Mouse (Mus musculus) ES-E14 (cell line): ENCODE measurements around the gene Chrm3. TPM values are rescaled to one million over a fixed set of nuclear protein-coding genes. Genes with fewer than 3 reads are reported as not detected.

Experiments used
- DNase-seq: peaks from one replicate; pipeline ENCODE4 v3.0.0-alpha.2; 2013; ENCODE audit warnings: low read depth, low spot score
- H3K27ac ChIP-seq: 2 replicates; pipeline ENCODE4 v1.5.1; 2012; ENCODE audit warnings: low read depth, mild to moderate bottlenecking, low read length, moderate library complexity, mixed read lengths; ENCODE audit not compliant: poor library complexity, insufficient read depth, severe bottlenecking
- H3K36me3 ChIP-seq: 2 replicates; pipeline ENCODE4 v1.6.1; 2012; ENCODE audit warnings: mild to moderate bottlenecking, low read length, moderate library complexity, mixed read lengths; ENCODE audit not compliant: control insufficient read depth, poor library complexity, insufficient read depth, severe bottlenecking
- H3K4me1 ChIP-seq, 2 experiments: fragments of 150-350 bp in 1 of 2; sonication (generic) in 1 of 2; 2 replicates each; pipeline ENCODE4 v1.6.1; 2012; ENCODE audit warnings: low read length in 2 of 2, mild to moderate bottlenecking in 1 of 2, mixed read lengths in 1 of 2; ENCODE audit not compliant: control insufficient read depth in 2 of 2, insufficient read depth in 2 of 2, poor library complexity in 1 of 2
- H3K4me3 ChIP-seq, 2 experiments: fragments of 150-350 bp in 1 of 2; sonication (generic) in 1 of 2; 2 replicates each; pipeline ENCODE4 v1.5.1; 2012; ENCODE audit warnings: low read length in 2 of 2, low read depth in 1 of 2, mild to moderate bottlenecking in 1 of 2, mixed read lengths in 1 of 2; ENCODE audit not compliant: insufficient read depth in 1 of 2, poor library complexity in 1 of 2, severe bottlenecking in 1 of 2
- H3K9ac ChIP-seq: 2 replicates; pipeline ENCODE4 v1.6.1; 2012; ENCODE audit warnings: low read depth, mild to moderate bottlenecking, low read length, mixed read lengths; ENCODE audit not compliant: poor library complexity, insufficient read depth, severe bottlenecking
- H3K9me3 ChIP-seq: fragments of 150-350 bp; sonication (generic); 2 replicates; pipeline ENCODE4 v1.6.1; 2012; ENCODE audit warnings: low read depth, mild to moderate bottlenecking, low read length; ENCODE audit not compliant: control insufficient read depth, insufficient read depth
- CHD2 ChIP-seq: IDR thresholded peaks from 2 replicates; pipeline ENCODE4 v1.6.1; 2014; ENCODE audit warnings: mild to moderate bottlenecking, low read depth, low read length, inconsistent platforms
- HCFC1 ChIP-seq: IDR thresholded peaks from 2 replicates; pipeline ENCODE4 v1.6.1; 2012; ENCODE audit warnings: low read length, inconsistent platforms, borderline replicate concordance; ENCODE audit not compliant: insufficient read depth
- MAFK ChIP-seq: IDR thresholded peaks from 2 replicates; pipeline ENCODE4 v1.6.1; 2014; ENCODE audit warnings: mild to moderate bottlenecking, low read depth, low read length, inconsistent platforms; ENCODE audit not compliant: insufficient read depth
- ZC3H11A ChIP-seq: IDR thresholded peaks from 2 replicates; pipeline ENCODE4 v1.6.1; 2012; ENCODE audit warnings: low read depth, mild to moderate bottlenecking, inconsistent platforms, low read length, borderline replicate concordance
- ZNF384 ChIP-seq: IDR thresholded peaks from 2 replicates; pipeline ENCODE4 v1.6.1; 2012; ENCODE audit warnings: low read depth, low read length, inconsistent platforms
- in situ Hi-C, 2 experiments: fragments of 600-800 bp; cut with MboI; formaldehyde crosslinking; loops; one replicate each; pipeline ENCODE4 v1.15.1; 2025; ENCODE audit warnings: low sequenced_read_pairs in 2 of 2, inconsistent platforms in 1 of 2; ENCODE audit not compliant: unreplicated experiment in 2 of 2
- total RNA-seq: library from RNA; depleted of rRNA; stranded (reverse); fragments of 300-350 nt; gene quantifications from 2 replicates; pipeline ENCODE4 v1.2.3, GENCODE M21; 2012

Gene Chrm3
- total RNA-seq, 1 experiment: 2.7 TPM

GRCm38 (mm10) chr13:9932714-9933113, 427.9 kb downstream of the Chrm3 start:
- Histone ChIP-seq H3K27ac (no peak overlapping the region), H3K4me1 (no peaks in the 10 kb centered on the region), H3K36me3 (no peaks in the 10 kb centered on the region), H3K4me3 (no peak overlapping the region), H3K9ac (no peak overlapping the region), H3K9me3 (no peaks in the 10 kb centered on the region)
- in situ Hi-C loops: no loop called here
- DNase-seq: no peak
- TF ChIP-seq ZC3H11A (no peak), HCFC1 (no peak), ZNF384 (no peak), MAFK (no peak), CHD2 (no peak)

- no peak overlapping the region for H3K4me3 ChIP-seq
- no peaks in the 10 kb centered on the region for H3K4me1 ChIP-seq
- no peak for DNase-seq
- no peaks in the 10 kb centered on the region for H3K9me3 ChIP-seq
- no peak overlapping the region for H3K27ac ChIP-seq
- no peaks in the 10 kb centered on the region for H3K36me3 ChIP-seq
- TF ChIP-seq HCFC1 (no peak), CHD2 (no peak)
- in situ Hi-C loops: no loop called here
- H3K9ac ChIP-seq: no peak overlapping the region
Observed at GRCm38 (mm10) chr13:9930606-9931005, 430.0 kb downstream of the Chrm3 start.

- H3K9ac ChIP-seq: no peak overlapping the region
Observed at GRCm38 (mm10) chr13:9929978-9930377, 430.7 kb downstream of the Chrm3 start.

GRCm38 (mm10) chr13:9921150-9921549, 439.5 kb downstream of the Chrm3 start:
- TF ChIP-seq CHD2: no peak
- TF ChIP-seq ZNF384: no peak
- TF ChIP-seq ZC3H11A: no peak
- TF ChIP-seq HCFC1: no peak
- no peak for TF ChIP-seq MAFK
- DNase-seq: no peak
- H3K36me3 ChIP-seq: no peaks in the 10 kb centered on the region

More at GRCm38 (mm10) chr13:9929978-9930377, 430.7 kb downstream of the Chrm3 start:
- H3K4me1 ChIP-seq: no peaks in the 10 kb centered on the region
- no peak overlapping the region for H3K4me3 ChIP-seq
- peak; percentile 20 for DNase-seq
- H3K9me3 ChIP-seq: no peaks in the 10 kb centered on the region
- in situ Hi-C loops: no loop called here
- H3K36me3 ChIP-seq: no peaks in the 10 kb centered on the region
- TF ChIP-seq ZNF384 (no peak), HCFC1 (no peak), ZC3H11A (no peak), MAFK (no peak), CHD2 (no peak)
- H3K27ac ChIP-seq: no peak overlapping the region

GRCm38 (mm10) chr13:9912697-9913096, 447.9 kb downstream of the Chrm3 start:
- H3K36me3 ChIP-seq: no peaks in the 10 kb centered on the region
- H3K9ac ChIP-seq: no peak overlapping the region
- H3K9me3 ChIP-seq: no peaks in the 10 kb centered on the region
- no peaks in the 10 kb centered on the region for H3K4me1 ChIP-seq
- no peak overlapping the region for H3K4me3 ChIP-seq
- no peak overlapping the region for H3K27ac ChIP-seq
- in situ Hi-C loops: no loop called here
- no peak for DNase-seq
- TF ChIP-seq ZC3H11A (no peak), MAFK (no peak), CHD2 (no peak), ZNF384 (no peak), HCFC1 (no peak)

More at GRCm38 (mm10) chr13:9921150-9921549, 439.5 kb downstream of the Chrm3 start:
- Histone ChIP-seq H3K4me3 (no peak overlapping the region), H3K9me3 (no peaks in the 10 kb centered on the region), H3K4me1 (no peaks in the 10 kb centered on the region), H3K9ac (no peak overlapping the region), H3K27ac (no peak overlapping the region)
- in situ Hi-C loops: no loop called here
